Mouse (Mus musculus) erythroblast, adult 5-6 weeks (primary cell): ENCODE results near the gene Nabp2. TPM values are rescaled to one million over a fixed set of nuclear protein-coding genes. Genes with fewer than 3 reads are reported as not detected.

Experiments
- ATAC-seq: replicated peaks from 2 replicates; pipeline ENCODE4 v1.8.0; 2016; ENCODE audit warnings: moderate number of reproducible peaks, mild to moderate bottlenecking, moderate TSS enrichment, inconsistent platforms; ENCODE audit not compliant: poor library complexity, low FRiP score, severe bottlenecking
- total RNA-seq, 2 experiments: library from RNA; stranded (forward) in 1 of 2; stranded (reverse) in 1 of 2; fragments of 150-400 nt in 1 of 2; fragments of 200-764, 138-1000 nt in 1 of 2; gene quantifications; 2 replicates each; pipeline versions ENCODE4 v1.2.3 to v1.2.4; 2015 to 2017; ENCODE audit warnings: low replicate concordance in 2 of 2

Gene Nabp2
- total RNA-seq (2015; ENCODE audit: low replicate concordance) (11.1 and 20.1 TPM in 2 replicates), total RNA-seq (2017; ENCODE audit: low replicate concordance) (7.4 and 15.2 TPM in 2 replicates)

- peak; percentile 82 for ATAC-seq
Measured at GRCm38 (mm10) chr10:128411211-128412054, at the start of gene Nabp2, which contains the start of gene Rnf41. Gene Nabp2, minus strand, starts transcription at chr10:128411492. Gene Rnf41, plus strand, starts transcription at chr10:128411657.

DNA sequence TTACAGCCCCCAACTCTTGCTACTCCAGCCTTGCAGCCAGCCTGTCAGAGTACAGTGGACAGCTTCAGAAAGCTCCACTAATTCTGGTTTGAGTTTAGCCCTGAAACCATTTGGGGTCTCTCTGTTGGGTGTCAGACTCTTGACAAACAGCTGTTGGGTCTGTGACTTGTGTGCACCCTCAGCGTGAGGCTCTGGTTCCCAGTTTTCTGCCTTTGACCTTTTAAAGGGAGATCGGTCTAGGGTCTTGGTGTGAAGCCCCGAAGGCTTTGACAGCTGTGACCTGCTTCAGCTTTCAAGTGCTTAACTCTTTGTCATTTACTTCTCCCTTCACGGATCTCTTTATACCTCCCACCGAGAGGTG, 49.0 kb upstream of the Nabp2 start:
- ATAC-seq = no peak

DNA sequence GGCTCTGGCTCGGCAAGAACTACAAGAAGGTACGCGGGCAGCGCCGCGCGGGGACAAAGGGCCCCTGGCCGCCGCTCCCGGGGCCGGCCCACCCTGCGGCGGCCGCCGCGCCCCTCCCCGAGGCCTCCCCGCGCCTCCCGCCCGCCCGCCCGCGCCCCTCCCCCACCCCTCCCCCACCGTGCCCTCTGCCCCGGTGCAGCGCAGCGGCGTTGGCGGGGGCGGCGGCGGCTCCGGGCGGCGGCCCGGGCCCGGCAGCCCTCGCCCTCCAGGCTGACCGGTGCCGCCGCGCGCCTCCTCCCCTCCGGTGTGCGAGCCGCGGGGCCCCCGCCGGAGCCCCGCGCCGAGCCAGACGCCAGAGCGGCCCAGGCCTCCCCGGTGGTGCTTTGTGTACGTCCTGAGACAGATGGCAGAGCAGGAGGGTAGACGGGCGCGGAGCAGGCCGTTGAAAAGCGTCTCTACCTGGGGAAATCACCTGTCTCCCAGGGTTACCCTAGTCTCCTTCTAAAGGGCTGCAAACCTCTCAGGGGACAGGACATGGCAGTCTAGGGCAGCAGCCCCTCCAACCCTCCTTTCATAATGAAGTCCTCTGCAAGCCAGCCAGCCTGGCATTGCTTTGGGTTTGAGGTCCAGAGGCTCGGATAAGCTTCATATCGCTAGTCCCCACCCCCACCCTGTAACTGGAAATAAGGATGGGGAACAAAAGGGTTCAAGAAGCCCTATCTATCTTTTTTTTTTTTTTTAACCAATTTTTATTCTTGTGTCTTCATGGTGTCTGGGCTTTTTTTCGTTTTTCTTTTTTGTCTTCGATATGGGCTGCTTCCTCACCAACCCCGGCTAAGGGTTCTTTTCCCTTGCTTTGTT, 48.3 kb upstream of the Nabp2 start:
- ATAC-seq = peak; percentile 18; the same call in 1 of the 2 replicates

DNA sequence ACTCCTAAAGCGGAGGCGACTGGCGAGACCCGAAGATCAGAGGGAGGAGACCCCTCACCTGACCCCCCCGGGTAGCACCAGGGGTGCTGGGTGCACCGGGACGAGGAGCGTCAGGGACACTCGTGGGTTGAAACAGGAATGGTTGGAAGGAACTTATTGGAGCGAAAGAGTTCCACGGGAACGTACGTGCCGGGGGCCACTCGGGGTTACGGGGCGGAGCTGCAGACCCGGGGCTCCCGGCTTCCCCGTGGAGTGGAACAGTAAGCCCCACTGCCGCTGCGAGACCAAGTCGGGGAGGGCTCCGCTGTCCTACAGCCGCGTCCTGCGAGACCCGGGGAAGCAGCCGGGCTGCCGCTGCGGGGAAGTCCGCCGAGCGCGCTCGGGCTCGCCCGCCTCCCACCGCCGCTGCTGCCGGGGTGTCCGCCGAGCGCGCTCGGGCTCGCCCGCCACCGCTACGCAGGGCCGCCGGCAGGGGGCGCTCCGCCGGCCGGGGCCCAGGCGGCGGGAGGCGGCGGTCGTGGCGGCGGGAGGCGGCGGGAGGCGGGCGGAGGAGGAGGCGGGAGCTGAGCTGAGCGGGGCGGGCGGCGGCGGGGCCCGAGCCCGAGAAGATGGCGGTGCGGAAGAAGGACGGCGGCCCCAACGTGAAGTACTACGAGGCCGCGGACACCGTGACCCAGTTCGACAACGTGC, 47.6 kb upstream of the Nabp2 start, which contains the start of gene Smarcc2:
TSS of gene Smarcc2 (plus strand) at position 530 of the 690 bp plus-strand sequence.
- peak; percentile 66 for ATAC-seq

DNA sequence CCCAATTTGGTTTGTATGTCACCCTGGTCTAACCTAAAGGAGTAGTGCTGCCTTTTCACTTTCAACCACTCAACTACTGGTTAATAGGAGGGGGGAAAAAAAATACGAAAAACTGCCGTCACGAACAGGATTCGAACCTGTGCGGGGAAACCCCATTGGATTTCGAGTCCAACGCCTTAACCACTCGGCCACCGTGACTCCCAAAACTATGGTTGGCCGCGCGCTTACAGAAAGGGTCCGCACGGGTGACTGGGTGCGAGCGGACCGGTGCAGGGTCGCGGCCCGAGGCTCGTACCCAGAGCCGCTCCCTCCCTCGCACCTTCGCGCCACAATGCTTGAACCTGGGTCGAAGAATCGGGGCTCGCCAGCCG, 47.0 kb upstream of the Nabp2 start:
- peak; percentile 58 for ATAC-seq

DNA sequence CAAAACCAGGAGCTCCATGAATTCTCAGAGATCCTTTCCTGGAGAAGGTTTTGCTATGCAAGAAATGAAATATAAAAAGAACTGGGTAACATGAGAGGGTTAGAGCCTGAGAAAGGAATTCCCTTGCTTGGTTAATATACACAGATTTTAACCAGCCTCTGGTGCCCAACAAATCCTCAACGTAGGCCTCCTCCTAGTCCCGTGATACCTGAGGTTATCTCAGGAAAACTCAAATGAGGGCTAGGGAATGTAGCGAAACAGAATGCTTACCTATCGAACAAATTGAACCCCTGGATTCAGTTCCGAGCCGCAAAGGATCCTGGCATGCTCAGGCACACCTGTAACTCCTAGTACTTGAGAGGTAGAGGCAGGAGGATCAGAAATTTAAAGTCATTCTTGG, 46.4 kb upstream of the Nabp2 start:
- ATAC-seq = no peak

- ATAC-seq = peak; percentile 37; the same call in 1 of the 2 replicates
Measured at GRCm38 (mm10) chr10:128455280-128455679, 44.0 kb upstream of the Nabp2 start.

GRCm38 (mm10) chr10:128454471-128454870, 43.2 kb upstream of the Nabp2 start:
- ATAC-seq = no peak

DNA sequence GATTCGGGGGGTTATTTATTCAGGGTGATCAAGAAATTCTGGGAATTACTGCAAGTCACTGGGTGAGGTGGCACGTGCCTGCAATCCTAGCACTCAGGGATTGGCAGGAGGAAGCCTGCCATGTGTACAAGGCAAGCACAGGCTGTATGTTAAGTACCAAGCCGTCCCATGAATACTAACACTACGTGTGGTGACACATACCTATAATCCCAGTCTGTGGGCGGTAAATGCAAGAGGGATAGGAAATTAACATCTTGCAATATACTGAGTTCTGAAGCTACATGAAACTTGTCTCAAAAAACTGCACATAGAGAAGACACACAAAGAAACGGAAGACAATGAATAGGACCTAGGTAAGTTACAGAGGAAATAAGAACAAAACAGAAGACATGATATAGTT, 39.7 kb upstream of the Nabp2 start:
- no peak for ATAC-seq

- no peak for ATAC-seq
Measured at GRCm38 (mm10) chr10:128445407-128445806, 34.1 kb upstream of the Nabp2 start.

DNA sequence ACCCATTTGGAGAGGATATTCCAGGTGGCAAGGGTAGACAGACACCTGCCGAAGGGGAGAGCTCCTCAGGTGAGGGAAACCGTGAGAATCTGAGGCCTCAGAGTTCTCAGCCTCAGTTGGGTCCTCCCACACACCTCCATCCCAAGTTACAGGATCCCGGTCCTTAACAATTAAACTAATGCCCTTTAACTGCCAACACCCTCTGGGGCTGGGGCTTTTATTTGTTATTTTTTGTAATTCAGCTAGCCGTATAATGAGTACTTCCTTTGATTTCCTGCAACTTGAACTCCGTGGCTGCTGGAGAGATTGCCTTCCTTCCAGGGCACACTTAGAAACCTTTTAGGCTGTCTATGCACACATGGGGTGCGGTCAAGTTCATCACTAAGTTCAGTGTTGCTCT, 33.1 kb upstream of the Nabp2 start:
- ATAC-seq = no peak

- no peak for ATAC-seq
Measured at GRCm38 (mm10) chr10:128442718-128443117, 31.4 kb upstream of the Nabp2 start.

DNA sequence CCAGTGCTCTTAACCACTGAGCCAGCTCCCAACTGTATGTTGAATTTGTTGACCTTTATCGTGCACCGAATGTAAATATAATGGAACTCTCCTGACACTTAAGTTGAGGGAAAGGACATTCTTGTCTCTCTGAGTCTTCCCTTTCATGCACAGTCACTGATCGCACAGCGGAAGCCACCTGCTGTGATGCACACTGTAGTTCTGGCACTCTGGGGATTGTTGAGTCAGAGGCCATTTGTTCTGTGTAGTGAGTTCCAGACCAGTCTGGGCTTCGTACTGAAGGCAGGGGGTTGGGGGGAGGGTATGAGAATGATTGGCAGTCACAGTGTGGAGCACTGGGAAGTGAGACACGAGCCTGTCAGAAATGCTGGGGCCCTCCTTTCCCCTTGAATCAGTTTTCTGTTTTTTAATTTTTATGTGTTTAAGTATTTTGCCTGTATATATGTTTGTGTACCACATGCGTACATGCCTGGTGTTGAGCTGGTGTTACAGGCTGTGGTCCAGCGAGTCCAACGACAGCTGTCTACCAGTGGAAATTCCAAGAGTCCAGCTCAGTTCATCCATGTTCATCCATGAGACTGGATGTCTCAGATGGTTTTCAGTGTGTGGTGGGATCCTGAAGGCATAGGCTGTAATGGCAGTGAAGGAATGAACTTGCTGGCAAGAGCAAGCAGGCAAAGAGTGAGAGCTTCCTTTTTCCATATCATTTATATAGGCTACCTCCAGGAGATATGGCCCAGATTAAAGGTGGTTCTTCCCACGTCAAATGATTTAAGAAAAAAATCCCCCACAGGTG, 30.2 kb upstream of the Nabp2 start:
- ATAC-seq = no peak

DNA sequence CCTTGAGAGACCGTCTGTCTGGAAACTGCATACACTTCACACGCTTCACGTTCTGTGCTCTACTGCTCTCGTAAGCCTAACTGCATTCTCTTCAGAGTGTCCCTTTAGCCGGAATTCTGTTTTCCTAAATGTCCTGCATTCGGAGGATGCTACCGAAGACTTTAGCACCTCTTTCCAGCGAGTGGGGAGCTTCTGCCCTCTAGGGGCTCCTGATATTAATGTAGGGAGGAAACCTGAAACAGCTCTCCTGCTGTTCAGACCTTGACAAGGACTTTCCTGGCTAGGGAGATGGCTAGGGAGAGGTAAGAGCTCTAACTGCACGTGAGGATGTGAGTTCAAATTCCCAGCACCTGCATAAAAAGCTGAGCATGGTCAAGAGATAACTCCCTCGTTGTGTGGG, 29.1 kb upstream of the Nabp2 start:
- no peak for ATAC-seq

DNA sequence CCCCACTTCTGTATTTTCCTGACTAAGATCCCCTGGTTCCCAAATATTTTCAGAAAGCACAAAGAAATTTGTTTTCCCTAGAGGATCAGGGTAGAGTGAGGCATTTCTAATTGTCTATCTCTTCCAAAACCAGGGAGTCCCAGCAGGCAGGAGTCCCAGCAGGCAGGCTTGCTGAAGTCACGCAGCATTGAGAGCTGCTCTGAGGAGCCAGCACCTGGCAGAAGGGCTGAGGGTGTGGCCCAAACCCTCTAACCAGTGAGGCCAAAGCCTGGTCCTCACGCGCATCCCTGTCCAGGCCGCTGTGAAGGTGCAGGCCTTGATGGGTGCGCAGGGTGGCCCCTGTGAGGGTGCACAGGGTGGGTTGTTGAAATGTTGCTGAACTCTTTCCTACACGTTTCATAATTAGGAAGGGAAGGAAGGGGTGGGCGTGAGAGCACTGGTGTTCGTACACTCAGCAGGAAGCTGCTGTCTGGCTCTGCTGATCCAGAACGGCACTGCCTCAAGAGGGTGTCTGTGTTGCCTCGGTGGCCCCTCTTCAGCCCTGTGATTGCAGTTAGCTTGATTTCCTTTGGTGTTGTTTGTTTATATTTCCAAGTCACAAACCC, 27.5 kb upstream of the Nabp2 start:
- ATAC-seq = no peak

- ATAC-seq = no peak
Measured at GRCm38 (mm10) chr10:128436376-128436775, 25.1 kb upstream of the Nabp2 start.

GRCm38 (mm10) chr10:128435873-128436272, 24.6 kb upstream of the Nabp2 start:
- ATAC-seq = no peak

GRCm38 (mm10) chr10:128435186-128435823, 24.0 kb upstream of the Nabp2 start:
- no peak for ATAC-seq
